20 mouse cellular contexts compared by ENCODE assay signal in genomic region chr6:33792604-33793003, GRCm38 (mm10).
DNase-seq lines count a peak whose midpoint lies in the region; ATAC-seq and TF ChIP-seq lines count a peak whose summit lies in the region.
"Had no signal": no experiment of that assay in that cellular context is flagged by ENCODE, and none has a peak within 500 bp of the region (broad histone marks: within the 10 kb centered on the region; RNA-seq: fewer than 3 reads in every experiment).

No protein-coding gene starts in this region.

- H3K36me3 ChIP-seq in kidney, embryonic 15.5 days: no peaks in the 10 kb centered on the region
- no peaks in the 10 kb centered on the region for H3K36me3 ChIP-seq in myocyte (ENCODE audit: control insufficient read depth, insufficient read depth)
- H3K36me3 ChIP-seq: embryonic facial prominence, embryonic 12.5 days; forebrain, embryonic 15.5 days; heart, embryonic 15.5 days; hindbrain, embryonic 10.5 days; liver, embryonic 12.5 days had no signal

- H3K27me3 ChIP-seq in kidney, embryonic 15.5 days: no peaks in the 10 kb centered on the region
- H3K27me3 ChIP-seq in myocyte (ENCODE audit: control insufficient read depth, insufficient read depth, insufficient read length): no peaks in the 10 kb centered on the region
- H3K27me3 ChIP-seq: embryonic facial prominence, embryonic 12.5 days; forebrain, embryonic 15.5 days; heart, embryonic 15.5 days; liver, embryonic 12.5 days; megakaryocyte, embryonic 14.5 days had no signal

- 0 out of 2 replicates have a peak, but pooled peaks cover 8% of the 10 kb centered on the region for H3K4me1 ChIP-seq in kidney, embryonic 15.5 days
- H3K4me1 ChIP-seq: forebrain, embryonic 15.5 days; liver, embryonic 12.5 days; megakaryocyte, embryonic 14.5 days had no signal

- no peaks in the 10 kb centered on the region for H3K9me3 ChIP-seq in kidney, embryonic 15.5 days (replicated peaks)
- H3K9me3 ChIP-seq: embryonic facial prominence, embryonic 12.5 days; forebrain, embryonic 15.5 days; heart, embryonic 15.5 days; hindbrain, embryonic 10.5 days; liver, embryonic 12.5 days had no signal

- H3K9ac ChIP-seq in kidney, embryonic 15.5 days: no peak overlapping the region
- H3K9ac ChIP-seq: embryonic facial prominence, embryonic 12.5 days; forebrain, embryonic 15.5 days; heart, embryonic 15.5 days; liver, embryonic 12.5 days had no signal

- no peak for ATAC-seq in kidney, embryonic 15.5 days (replicated peaks; ENCODE audit: low FRiP score)
- ATAC-seq: forebrain, embryonic 15.5 days; liver, embryonic 12.5 days; midbrain, embryonic 16.5 days had no signal

- WGBS in kidney, embryonic 15.5 days: 59% methylated on average over 2 of the region's 2 CpGs

- no peak for TF ChIP-seq POLR2A in myocyte (IDR thresholded peaks at IDR 0.05; ENCODE audit: insufficient read length, low read depth)

- H3K27ac ChIP-seq in kidney, embryonic 15.5 days: no peak overlapping the region
- H3K27ac ChIP-seq: embryonic facial prominence, embryonic 12.5 days; forebrain, embryonic 15.5 days; heart, embryonic 15.5 days; hindbrain, embryonic 10.5 days; liver, embryonic 12.5 days had no signal

- H3ac ChIP-seq in myocyte (ENCODE audit: control insufficient read depth, insufficient read length): no peak overlapping the region

- H3K79me2 ChIP-seq in myocyte (ENCODE audit: control insufficient read depth, insufficient read depth): no peaks in the 10 kb centered on the region

- H3K4me2 ChIP-seq in kidney, embryonic 15.5 days: no peak overlapping the region
- peak overlapping the region; percentile 31 for H3K4me2 ChIP-seq in myocyte (ENCODE audit: low read depth)
- H3K4me2 ChIP-seq: embryonic facial prominence, embryonic 12.5 days; forebrain, embryonic 15.5 days; heart, embryonic 15.5 days; liver, embryonic 12.5 days had no signal

- DNase-seq in adrenal gland, postnatal 14 days: peak; percentile 20
- no peak for DNase-seq in adrenal gland, postnatal 10 days
- peak; percentile 6 for DNase-seq in kidney, adult 18-20 months
- peak; percentile 29 to 38 for DNase-seq in adrenal gland, postnatal 36 days
- DNase-seq in cerebellum, postnatal 25 days: no peak
- DNase-seq: B cell, adult 2 months; cerebellum, adult 9-10 months; lung, adult 2 months; right cerebral cortex, postnatal 14 days; thymus, adult 2 months had no signal

- no peak overlapping the region for H3K4me3 ChIP-seq in kidney, embryonic 15.5 days (replicated peaks)
- H3K4me3 ChIP-seq in myocyte: no peak overlapping the region
- H3K4me3 ChIP-seq: embryonic facial prominence, embryonic 12.5 days; erythroblast, embryonic 14.5 days; forebrain, embryonic 15.5 days; heart, embryonic 15.5 days; hindbrain, embryonic 10.5 days; liver, embryonic 12.5 days had no signal

TF ChIP-seq in myocyte, 11 proteins besides CTCF, POLR2A, EP300 and RAD21:
- TF ChIP-seq REST (IDR thresholded peaks at IDR 0.05; ENCODE audit: insufficient read depth, insufficient read length) (no peak), CEBPB (IDR thresholded peaks at IDR 0.05; ENCODE audit: insufficient read depth, poor library complexity, severe bottlenecking) (no peak), MAX (IDR thresholded peaks at IDR 0.05; ENCODE audit: low read depth) (no peak), MYOD1 (IDR thresholded peaks at IDR 0.05; ENCODE audit: control insufficient read depth in 1 of 3, insufficient read length in 2 of 3, low read depth in 2 of 3) (peak in 2 of 3 experiments; percentile 24 to 85), MYOG (IDR thresholded peaks at IDR 0.05; ENCODE audit: control insufficient read depth in 1 of 3, insufficient read depth in 1 of 3, insufficient read length in 2 of 3, low read depth in 2 of 3) (peak in 2 of 3 experiments; percentile 56 to 64)

Comparison
In these comparisons a context has a peak if more than half of its experiments do, and no peak if none do; other contexts are left out.
1. DNase-seq: peak in adrenal gland, postnatal 14 days (single experiment), kidney, adult 18-20 months (single experiment) and adrenal gland, postnatal 36 days (2 of 2); none in adrenal gland, postnatal 10 days (single experiment) and cerebellum, postnatal 25 days (0 of 2).